Mouse (Mus musculus) left cerebral cortex, adult 2 months (tissue): ENCODE data around the gene Ambn. TPM values are rescaled to one million over a fixed set of nuclear protein-coding genes. Genes with fewer than 3 reads are reported as not detected.
"Not testable (repeated sequence)": the region's sequence is repeated elsewhere in the genome, so short reads cannot be mapped to it uniquely, and the experiment has no call there.

Experiments used
- DNase-seq, 2 experiments: peaks; one replicate each; pipeline ENCODE4 v3.0.0; 2021 to 2022; ENCODE audit warnings: low spot score in 2 of 2, mixed read lengths in 1 of 2; ENCODE audit errors: extremely low spot score in 1 of 2
- H3K27ac ChIP-seq: fragments of 200-600 bp; 2 replicates; pipeline ENCODE4 v1.8.1; 2022
- H3K4me3 ChIP-seq: fragments of 200-600 bp; 2 replicates; pipeline ENCODE4 v1.8.1; 2022
- CTCF ChIP-seq: fragments of 200-600 bp; IDR thresholded peaks from 2 replicates; pipeline ENCODE4 v1.8.1; 2022; ENCODE audit warnings: antibody characterized with exemption, mild to moderate bottlenecking, moderate library complexity
- intact Hi-C: fragments of 180-260 bp; cut with DNase I; formaldehyde crosslinking; loops from one replicate; pipeline ENCODE4 v1.15.1; 2025
- long read RNA-seq, 2 experiments: library from polyadenylated mRNA; stranded (forward); transcript quantifications; one replicate each; pipeline ENCODE4 v2.0.0; 2021; ENCODE audit warnings: borderline mapping rate in 2 of 2
- total RNA-seq, 2 experiments: library from RNA; stranded (reverse); gene quantifications; 2 replicates each; pipeline ENCODE4 v1.2.3; 2021

Ambn gene
- not detected for total RNA-seq
- long read RNA-seq, experiment 1: 0 reads
- long read RNA-seq, experiment 2: 0 reads

- H3K4me3 ChIP-seq: no peak within 1 kb of the TSS
- no peak for TF ChIP-seq CTCF
- DNase-seq: no peak
Measured at GRCm38 (mm10) chr5:88455691-88456090, at the start of gene Ambn. TSS of gene Ambn (plus strand) at chr5:88455991.

GRCm38 (mm10) chr5:88420319-88421065, 35.3 kb upstream of the Ambn start:
- no peak for DNase-seq
- intact Hi-C loops: no loop called here
- H3K27ac ChIP-seq: no peak overlapping the region
- H3K4me3 ChIP-seq: no peak overlapping the region
- TF ChIP-seq CTCF: no peak

More at GRCm38 (mm10) chr5:88455691-88456090, at the start of gene Ambn:
- no peak within 1 kb of the TSS for H3K27ac ChIP-seq
- intact Hi-C loops: no loop called here

DNA sequence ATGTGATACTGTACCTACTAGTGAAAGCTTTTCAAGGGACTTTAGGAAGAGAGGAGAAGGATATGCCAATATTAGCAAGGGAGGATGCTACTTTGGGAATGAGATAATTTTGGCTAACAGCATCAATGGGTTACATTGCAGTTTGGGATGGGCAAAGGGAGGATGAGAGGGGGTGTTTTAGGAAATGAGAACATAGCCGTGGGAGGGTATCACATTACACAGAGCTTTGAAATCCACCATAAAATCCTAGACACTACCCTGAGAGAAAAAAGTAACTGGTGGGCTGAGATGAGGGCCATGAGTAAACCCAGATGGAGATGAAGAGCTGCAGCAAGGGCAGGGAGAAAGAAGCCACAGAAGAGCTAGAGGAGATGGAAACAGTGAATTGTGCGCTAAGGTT, 30.9 kb upstream of the Ambn start:
- H3K27ac ChIP-seq, H3K4me3 ChIP-seq, intact Hi-C loops: not testable (repeated sequence)
- peak; percentile 6 to 9 for DNase-seq

GRCm38 (mm10) chr5:88426753-88427152, 29.0 kb upstream of the Ambn start:
- H3K4me3 ChIP-seq: no peak overlapping the region
- intact Hi-C loops: no loop called here
- no peak for DNase-seq
- no peak for TF ChIP-seq CTCF
- H3K27ac ChIP-seq: no peak overlapping the region

- Histone ChIP-seq H3K27ac (no peak overlapping the region), H3K4me3 (no peak overlapping the region)
- DNase-seq: no peak
- TF ChIP-seq CTCF: no peak
- intact Hi-C loops: no loop called here
Measured at GRCm38 (mm10) chr5:88467471-88467870, 11.7 kb downstream of the Ambn start.

DNA sequence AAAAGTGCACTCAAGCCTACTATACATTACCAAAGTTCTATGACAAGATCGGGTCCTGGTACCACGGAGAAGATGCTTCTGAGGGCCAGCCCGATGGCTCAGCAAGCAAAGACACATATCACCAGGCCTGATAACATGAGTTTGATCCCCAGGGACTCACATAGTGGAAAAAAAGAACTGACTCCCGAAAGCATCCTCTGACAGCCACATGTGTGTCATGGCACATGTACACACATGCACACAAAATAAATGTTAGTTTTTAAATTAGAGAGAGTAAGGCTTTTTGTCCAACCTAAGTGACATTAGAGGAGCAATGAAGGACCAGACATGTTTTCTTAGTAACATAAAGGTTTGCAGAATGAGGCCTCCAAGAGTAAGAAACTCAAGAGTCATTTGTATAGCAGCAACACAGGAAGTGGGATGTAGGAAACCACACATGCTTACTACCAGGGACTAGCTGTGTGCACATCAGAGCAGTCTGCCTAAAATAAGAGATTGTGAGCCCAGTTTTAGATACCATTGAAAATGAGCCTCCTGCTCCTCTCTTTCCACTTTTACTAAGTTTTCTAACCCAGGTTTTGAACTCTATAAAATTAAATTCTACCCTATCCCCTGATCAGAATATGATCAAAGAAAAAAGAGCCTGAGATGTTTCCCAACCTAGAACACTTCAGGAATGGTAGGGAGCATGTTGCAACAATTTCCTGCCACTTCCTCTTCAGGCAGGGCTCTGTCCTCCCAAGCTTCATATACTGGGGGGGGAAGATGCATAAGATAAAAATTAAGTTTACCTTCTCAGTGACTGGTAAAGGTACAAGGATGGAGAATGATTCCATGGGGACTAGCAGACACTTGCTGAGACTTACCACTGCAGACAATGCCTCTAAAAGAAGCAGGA, 13.3 kb downstream of the Ambn start:
- intact Hi-C loops: no loop called here
- no peak for DNase-seq
- Histone ChIP-seq H3K27ac (no peak overlapping the region), H3K4me3 (no peak overlapping the region)
- TF ChIP-seq CTCF: no peak

GRCm38 (mm10) chr5:88487675-88488074, 31.9 kb downstream of the Ambn start, which contains the start of gene Enam:
TSS of gene Enam (plus strand) at chr5:88487975.
- no peak within 1 kb of the TSS for H3K27ac ChIP-seq
- no peak for TF ChIP-seq CTCF
- intact Hi-C loops: no loop called here
- no peak for DNase-seq
- H3K4me3 ChIP-seq: no peak within 1 kb of the TSS

DNA sequence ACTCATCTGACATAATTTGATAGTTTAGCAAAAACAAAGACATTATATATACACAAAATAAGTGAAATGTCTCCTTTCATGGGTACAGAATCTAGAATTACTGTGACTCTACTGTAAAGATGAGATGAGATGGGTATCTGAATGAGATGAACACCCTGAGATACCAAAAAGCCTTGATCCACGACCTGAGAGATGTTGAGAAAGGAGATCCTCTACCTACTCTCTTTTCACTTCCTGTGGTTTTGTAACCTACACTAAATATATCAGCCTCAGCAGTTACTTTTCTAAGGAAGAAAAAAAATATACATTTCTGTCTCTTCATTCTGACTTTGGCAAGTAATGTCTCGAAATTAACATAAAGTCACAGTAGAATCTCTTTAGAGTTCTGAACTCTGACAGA, 33.2 kb downstream of the Ambn start:
- DNase-seq: no peak
- Histone ChIP-seq H3K27ac (no peak overlapping the region), H3K4me3 (no peak overlapping the region)
- intact Hi-C loops: no loop called here
- no peak for TF ChIP-seq CTCF

GRCm38 (mm10) chr5:88491111-88491510, 35.3 kb downstream of the Ambn start:
- no peak overlapping the region for H3K4me3 ChIP-seq
- H3K27ac ChIP-seq: no peak overlapping the region
- DNase-seq: no peak
- intact Hi-C loops: no loop called here
- TF ChIP-seq CTCF: no peak

- intact Hi-C loops: no loop called here
- no peak for DNase-seq
- H3K27ac ChIP-seq: no peak overlapping the region
- H3K4me3 ChIP-seq: no peak overlapping the region
- no peak for TF ChIP-seq CTCF
Measured at GRCm38 (mm10) chr5:88499781-88500180, 44.0 kb downstream of the Ambn start.

GRCm38 (mm10) chr5:88508555-88508954, 52.8 kb downstream of the Ambn start:
- H3K27ac ChIP-seq: no peak overlapping the region
- no peak for TF ChIP-seq CTCF
- intact Hi-C loops: no loop called here
- no peak overlapping the region for H3K4me3 ChIP-seq
- DNase-seq: no peak

GRCm38 (mm10) chr5:88508990-88509389, 53.2 kb downstream of the Ambn start:
- DNase-seq: no peak
- Histone ChIP-seq H3K27ac (no peak overlapping the region), H3K4me3 (no peak overlapping the region)
- TF ChIP-seq CTCF: no peak
- intact Hi-C loops: no loop called here

Other genes with a start within 250 kb of the Ambn start
- not detected for gene Gm7714, start 187.1 kb upstream of the Ambn start, total RNA-seq
- not detected for gene Prol1, start 138.7 kb upstream of the Ambn start, total RNA-seq
- not detected for gene Amtn, start 79.9 kb upstream of the Ambn start, total RNA-seq
- not detected for gene Enam, start 32.0 kb downstream of the Ambn start, total RNA-seq
- gene Jchain, start 71.9 kb downstream of the Ambn start, total RNA-seq: under 1 TPM; 0.47 to 0.66 TPM
- 10 to 100 TPM; 25.8 to 31.5 TPM for gene Utp3, start 98.5 kb downstream of the Ambn start, total RNA-seq
- gene Rufy3, start 109.0 kb downstream of the Ambn start, total RNA-seq: 100 to 1,000 TPM; 175 to 181 TPM
- gene Grsf1, start 220.2 kb downstream of the Ambn start, total RNA-seq: 100 to 1,000 TPM in 1 of 2 experiments, 10 to 100 TPM in 1; 92.2 to 107 TPM